Mouse (Mus musculus): ENCODE results near the gene 4930579G24Rik. TPM values are rescaled to one million over a fixed set of nuclear protein-coding genes. Genes with fewer than 3 reads are reported as not detected.
A peak's percentile ranks its signal among the peaks of the same experiment; 100 is the strongest.

4930579G24Rik gene
- 6.1 and 6.4 TPM in 2 replicates for polyA plus RNA-seq (2015; fragmentation: Nextera tagmentation; extraction: Ambion mirVana)

DNA sequence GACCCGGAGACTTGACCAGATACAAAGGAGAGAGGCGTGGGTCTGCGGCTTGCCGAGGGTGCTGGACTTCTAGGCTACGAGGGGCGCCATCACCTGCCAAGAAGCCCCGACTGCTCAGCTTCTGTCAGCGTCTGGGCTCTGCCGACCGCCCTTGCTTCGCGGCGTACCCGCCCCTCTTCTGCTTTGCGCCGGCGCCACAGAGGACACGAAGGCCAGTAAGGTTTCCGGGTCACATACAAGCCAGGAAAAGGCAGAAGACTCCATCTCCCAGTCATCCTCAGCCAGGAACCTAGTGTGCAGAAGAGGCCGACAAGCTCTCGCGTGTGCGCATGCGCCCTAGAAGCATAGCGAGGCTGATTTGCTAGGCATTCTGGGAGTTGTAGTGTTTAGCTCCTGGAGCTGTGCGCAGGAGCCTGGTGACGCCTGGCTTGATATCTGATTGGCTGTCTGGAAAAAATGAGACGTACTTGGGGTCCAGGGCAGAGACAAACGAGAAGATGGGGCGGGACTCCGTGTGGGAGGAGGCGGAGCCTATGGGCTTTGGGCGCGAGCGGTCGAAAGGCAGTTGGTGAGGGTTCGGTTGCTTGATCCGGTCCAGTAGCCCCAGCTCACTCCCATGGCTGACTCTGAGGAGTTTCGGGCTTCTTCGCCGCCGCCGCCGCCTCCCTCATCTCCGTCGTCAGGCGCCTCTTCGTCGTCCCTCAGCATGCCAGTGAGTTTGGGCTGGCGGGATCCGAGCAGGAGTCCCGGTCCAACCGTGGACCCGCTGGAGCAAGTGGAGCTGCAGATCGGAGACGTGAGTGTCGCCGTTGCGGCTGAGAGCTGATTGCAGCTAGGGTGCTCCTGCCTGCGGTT is at the start of gene 4930579G24Rik:
TSS of gene 4930579G24Rik (plus strand) at position 519 of the 855 bp plus-strand sequence.
- peak; percentile 99 for ATAC-seq

DNA sequence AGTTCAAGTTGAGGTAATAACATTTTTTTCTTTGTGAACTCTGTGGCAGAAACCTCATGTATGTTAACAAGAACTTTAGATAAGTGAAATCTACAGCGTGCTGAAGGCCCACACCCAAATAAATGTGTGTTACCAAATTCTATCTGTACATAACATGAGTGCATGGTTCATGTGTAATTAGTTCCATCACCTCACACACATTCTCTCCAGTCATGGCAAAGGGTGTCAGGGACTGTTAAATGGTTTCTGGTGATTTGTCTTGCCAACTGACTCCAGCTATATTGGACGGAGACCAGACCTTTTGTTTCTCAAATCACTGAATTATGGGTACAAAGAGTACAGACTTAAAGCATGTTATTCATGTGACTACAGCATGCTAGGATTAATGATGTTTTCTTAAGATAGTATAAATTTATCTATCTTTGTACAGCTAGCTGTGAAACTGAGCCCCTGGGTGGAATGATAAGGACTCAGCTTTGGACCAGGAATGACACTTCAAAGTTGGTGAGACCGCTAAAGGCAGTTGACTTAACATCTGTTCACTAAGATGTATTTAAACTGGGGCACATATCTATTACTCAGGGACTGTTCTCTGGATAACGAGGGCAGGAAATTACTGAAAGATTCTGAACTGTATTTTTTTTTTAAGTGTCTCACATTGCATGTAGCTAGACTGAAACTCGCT is 48.8 kb upstream of the 4930579G24Rik start:
- no peaks in the 10 kb centered on the region for H3K9me3 ChIP-seq (ENCODE audit: control insufficient read depth, low read length)
- H3K27ac ChIP-seq (ENCODE audit: low read depth, low read length): no peak overlapping the region
- H3K9ac ChIP-seq (ENCODE audit: low read depth, low read length): no peak overlapping the region
- no peak for ATAC-seq
- H3K4me2 ChIP-seq (ENCODE audit: low read length): no peak overlapping the region
- WGBS: 82% methylated on average over 5 of the region's 5 CpGs
- H3K36me3 ChIP-seq (ENCODE audit: control insufficient read depth, insufficient read depth, low read length): no peaks in the 10 kb centered on the region
- H3K27me3 ChIP-seq (replicated peaks; ENCODE audit: control insufficient read depth, insufficient read depth, low read length): no peaks in the 10 kb centered on the region
- peaks cover 4% of the 10 kb centered on the region for H3K4me1 ChIP-seq (ENCODE audit: control insufficient read depth, insufficient read depth, low read depth, low read length)
- H3K4me3 ChIP-seq (ENCODE audit: low read length): no peak overlapping the region

More for the DNA sequence above, at the start of gene 4930579G24Rik:
- H3K4me1 ChIP-seq (ENCODE audit: control insufficient read depth, insufficient read depth, low read depth, low read length): peaks cover 9% of the 10 kb centered on the region; the same call in 1 of the 2 replicates
- peaks cover 15% of the 10 kb centered on the region for H3K36me3 ChIP-seq (ENCODE audit: control insufficient read depth, insufficient read depth, low read length)
- H3K4me3 ChIP-seq (ENCODE audit: low read length): peak within 1 kb of the TSS; percentile 57
- H3K27me3 ChIP-seq (replicated peaks; ENCODE audit: control insufficient read depth, insufficient read depth, low read length): no peaks in the 10 kb centered on the region
- H3K4me2 ChIP-seq (ENCODE audit: low read length): peak within 1 kb of the TSS; percentile 91
- peak within 1 kb of the TSS; percentile 79 for H3K9ac ChIP-seq (ENCODE audit: low read depth, low read length)
- H3K27ac ChIP-seq (ENCODE audit: low read depth, low read length): peak within 1 kb of the TSS; percentile 80
- peaks cover 2% of the 10 kb centered on the region; the same call in 1 of the 2 replicates for H3K9me3 ChIP-seq (ENCODE audit: control insufficient read depth, low read length)
- WGBS: under 1% methylated on average over 60 of the region's 60 CpGs

DNA sequence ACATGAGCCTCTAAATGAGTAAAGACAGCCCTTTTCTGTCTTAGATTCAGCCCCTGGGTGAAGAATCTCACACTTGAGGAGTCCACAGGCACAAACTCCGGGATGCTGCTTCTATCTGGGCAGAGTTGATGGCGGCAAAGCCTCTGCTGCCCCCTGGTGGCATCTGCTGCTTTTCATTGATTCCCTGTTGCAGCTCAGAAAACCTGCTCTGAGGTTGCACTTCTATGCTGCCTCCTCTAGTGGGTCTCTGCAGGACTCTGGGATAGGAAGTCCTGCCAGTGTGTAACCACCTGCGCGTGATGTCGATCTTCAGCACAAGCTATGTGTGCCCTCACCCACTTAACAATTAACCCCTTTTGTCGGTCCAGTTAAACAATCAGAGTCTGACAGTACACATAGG is 42.1 kb upstream of the 4930579G24Rik start:
- H3K4me1 ChIP-seq (ENCODE audit: control insufficient read depth, insufficient read depth, low read depth, low read length): peaks cover 3% of the 10 kb centered on the region
- 5% methylated on average over 6 of the region's 6 CpGs for WGBS
- no peak overlapping the region for H3K9ac ChIP-seq (ENCODE audit: low read depth, low read length)
- no peaks in the 10 kb centered on the region for H3K9me3 ChIP-seq (ENCODE audit: control insufficient read depth, low read length)
- no peaks in the 10 kb centered on the region for H3K36me3 ChIP-seq (ENCODE audit: control insufficient read depth, insufficient read depth, low read length)
- no peak overlapping the region for H3K27ac ChIP-seq (ENCODE audit: low read depth, low read length)
- peak overlapping the region; percentile 7; the same call in 1 of the 2 replicates for H3K4me2 ChIP-seq (ENCODE audit: low read length)
- H3K4me3 ChIP-seq (ENCODE audit: low read length): no peak overlapping the region
- H3K27me3 ChIP-seq (replicated peaks; ENCODE audit: control insufficient read depth, insufficient read depth, low read length): no peaks in the 10 kb centered on the region
- peak; percentile 79 for ATAC-seq

DNA sequence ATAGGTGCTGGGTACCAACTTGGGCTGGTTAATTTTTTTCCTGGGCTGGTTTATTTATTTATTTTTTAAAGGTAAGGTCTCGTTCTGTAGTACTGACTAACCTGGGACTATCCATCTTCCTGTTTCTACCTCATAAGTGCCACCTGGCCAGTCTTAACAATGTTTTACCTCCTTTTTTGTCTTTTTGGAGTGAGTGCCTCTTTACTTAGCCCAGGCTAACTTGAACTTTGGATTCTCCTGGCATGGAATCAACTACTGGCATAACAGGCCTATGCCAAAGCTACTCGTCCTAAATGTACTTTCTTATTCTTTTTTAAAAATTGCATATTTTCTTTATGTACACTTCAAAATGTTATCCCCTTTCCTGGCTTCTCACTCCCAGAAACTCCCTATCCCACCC is 39.2 kb upstream of the 4930579G24Rik start:
- H3K27me3 ChIP-seq (replicated peaks; ENCODE audit: control insufficient read depth, insufficient read depth, low read length): no peaks in the 10 kb centered on the region
- H3K9me3 ChIP-seq (ENCODE audit: control insufficient read depth, low read length): no peaks in the 10 kb centered on the region
- H3K9ac ChIP-seq (ENCODE audit: low read depth, low read length): no peak overlapping the region
- no peak for ATAC-seq
- peaks cover 13% of the 10 kb centered on the region for H3K4me1 ChIP-seq (ENCODE audit: control insufficient read depth, insufficient read depth, low read depth, low read length)
- H3K4me2 ChIP-seq (ENCODE audit: low read length): no peak overlapping the region
- WGBS: 85% methylated on average over 2 of the region's 2 CpGs
- no peak overlapping the region for H3K4me3 ChIP-seq (ENCODE audit: low read length)
- H3K27ac ChIP-seq (ENCODE audit: low read depth, low read length): no peak overlapping the region
- H3K36me3 ChIP-seq (ENCODE audit: control insufficient read depth, insufficient read depth, low read length): 0 out of 2 replicates have a peak, but pooled peaks cover 4% of the 10 kb centered on the region

DNA sequence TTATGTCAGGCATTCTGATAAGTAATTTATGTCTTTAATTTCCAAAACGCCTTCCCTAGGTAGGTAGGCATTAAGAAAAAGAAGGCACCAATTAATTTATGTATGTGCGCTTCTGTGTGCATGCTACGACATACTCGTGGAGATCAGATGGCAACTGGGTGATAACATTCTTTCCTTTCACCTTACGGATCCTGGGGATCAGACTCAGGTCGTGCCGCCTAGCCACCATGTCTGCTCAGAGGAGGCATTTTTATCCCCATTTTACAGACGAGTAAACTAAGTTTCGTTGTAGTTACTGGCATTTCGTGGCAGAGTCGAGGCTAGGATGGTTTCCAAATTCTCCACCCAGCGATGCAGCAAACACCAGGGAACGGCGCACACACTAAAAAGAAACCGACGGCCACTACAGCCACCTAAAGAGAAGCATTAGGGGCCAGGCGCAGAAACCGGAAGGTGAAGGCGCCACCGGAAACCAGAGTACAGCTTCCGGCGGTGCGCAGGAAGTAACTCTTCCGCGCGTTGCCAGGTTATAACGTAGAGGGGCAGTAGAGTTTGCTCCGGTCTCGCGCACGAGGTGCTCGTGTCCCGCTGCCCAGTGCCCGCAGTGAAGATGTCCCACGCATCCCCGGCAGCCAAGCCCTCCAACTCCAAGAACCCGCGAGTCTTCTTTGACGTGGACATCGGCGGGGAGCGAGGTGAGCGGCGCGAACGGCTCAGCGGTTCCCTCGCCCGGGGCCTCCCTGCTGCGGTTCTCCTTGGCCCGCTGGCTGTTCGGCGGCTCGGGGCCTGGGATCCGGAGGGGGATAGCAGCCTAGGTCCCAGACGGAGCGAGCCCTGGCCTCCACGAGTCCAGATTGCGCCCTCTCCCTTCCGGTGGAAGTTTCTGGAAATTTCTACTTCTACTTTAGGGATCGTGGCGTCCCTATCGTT is 37.8 kb upstream of the 4930579G24Rik start, which contains the start of gene Ppid:
TSS of gene Ppid (plus strand) at position 480 of the 930 bp plus-strand sequence.
- no peaks in the 10 kb centered on the region for H3K27me3 ChIP-seq (replicated peaks; ENCODE audit: control insufficient read depth, insufficient read depth, low read length)
- peak; percentile 92 for ATAC-seq
- peak within 1 kb of the TSS; percentile 77 for H3K9ac ChIP-seq (ENCODE audit: low read depth, low read length)
- H3K4me3 ChIP-seq (ENCODE audit: low read length): peak within 1 kb of the TSS; percentile 65
- H3K27ac ChIP-seq (ENCODE audit: low read depth, low read length): peak within 1 kb of the TSS; percentile 74
- WGBS: 3% methylated on average over 63 of the region's 63 CpGs
- H3K4me2 ChIP-seq (ENCODE audit: low read length): peak within 1 kb of the TSS; percentile 83
- no peaks in the 10 kb centered on the region for H3K9me3 ChIP-seq (ENCODE audit: control insufficient read depth, low read length)
- peaks cover 13% of the 10 kb centered on the region for H3K4me1 ChIP-seq (ENCODE audit: control insufficient read depth, insufficient read depth, low read depth, low read length)
- peaks cover 13% of the 10 kb centered on the region for H3K36me3 ChIP-seq (ENCODE audit: control insufficient read depth, insufficient read depth, low read length)

DNA sequence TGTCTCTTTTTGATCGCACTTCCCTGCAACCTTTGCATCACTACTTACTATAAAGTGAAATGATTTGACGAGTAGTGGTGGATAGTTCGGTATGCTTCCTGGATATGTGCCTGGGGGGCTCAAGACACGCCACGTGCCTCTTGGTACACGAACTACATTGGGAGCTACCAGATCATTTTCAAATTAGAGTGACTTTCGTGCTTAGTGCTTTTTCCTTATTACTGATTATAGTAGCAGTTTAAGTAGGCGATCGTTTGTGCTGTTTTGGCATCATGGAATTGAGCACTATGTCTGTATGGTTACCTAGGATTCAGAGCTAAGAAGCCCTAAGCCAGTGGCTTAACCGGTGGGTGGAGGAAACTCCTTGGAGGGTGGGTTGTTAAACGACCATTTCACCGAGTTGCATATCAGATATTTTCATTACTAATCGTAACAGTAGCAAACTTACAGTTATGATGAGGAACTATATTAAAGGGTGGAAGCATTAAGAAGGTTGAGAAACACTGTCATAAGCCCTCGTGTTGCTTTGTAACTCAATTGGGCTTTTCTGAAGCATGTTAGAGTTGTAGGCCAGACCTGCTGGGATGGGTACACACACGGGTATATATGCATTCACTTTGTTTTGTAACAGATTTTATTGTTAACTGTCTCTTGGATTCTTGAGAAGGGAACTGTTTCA is 36.9 kb upstream of the 4930579G24Rik start:
- H3K36me3 ChIP-seq (ENCODE audit: control insufficient read depth, insufficient read depth, low read length): peaks cover 16% of the 10 kb centered on the region
- H3K4me1 ChIP-seq (ENCODE audit: control insufficient read depth, insufficient read depth, low read depth, low read length): peaks cover 13% of the 10 kb centered on the region
- peak overlapping the region; percentile 83 for H3K4me2 ChIP-seq (ENCODE audit: low read length)
- WGBS: 8% methylated on average over 15 of the region's 15 CpGs
- H3K9ac ChIP-seq (ENCODE audit: low read depth, low read length): peak overlapping the region; percentile 77
- 0 out of 2 replicates have a peak, but pooled peaks have one; percentile 1 for ATAC-seq
- H3K4me3 ChIP-seq (ENCODE audit: low read length): peak overlapping the region; percentile 65
- peak overlapping the region; percentile 74 for H3K27ac ChIP-seq (ENCODE audit: low read depth, low read length)
- no peaks in the 10 kb centered on the region for H3K9me3 ChIP-seq (ENCODE audit: control insufficient read depth, low read length)
- H3K27me3 ChIP-seq (replicated peaks; ENCODE audit: control insufficient read depth, insufficient read depth, low read length): no peaks in the 10 kb centered on the region

DNA sequence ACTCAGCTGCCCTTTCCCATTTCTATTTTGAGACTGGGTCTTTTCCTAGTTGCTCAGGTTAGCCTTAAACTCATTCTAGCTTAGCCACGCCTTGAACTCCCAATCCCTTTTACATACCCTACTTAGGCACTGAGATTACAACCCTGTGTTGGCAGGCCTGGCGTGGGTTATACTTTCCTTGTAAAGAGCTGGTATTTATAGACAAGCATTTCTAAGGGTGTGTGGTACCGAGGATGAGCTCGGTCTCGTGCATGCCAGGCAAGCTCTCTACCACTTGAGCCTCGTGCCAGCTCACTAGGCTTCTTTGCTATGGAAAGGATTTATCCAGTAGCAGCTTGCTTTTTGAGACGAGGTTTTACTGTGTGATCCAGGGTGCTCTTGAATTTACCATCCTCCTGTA is 33.4 kb upstream of the 4930579G24Rik start:
- peaks cover 13% of the 10 kb centered on the region for H3K4me1 ChIP-seq (ENCODE audit: control insufficient read depth, insufficient read depth, low read depth, low read length)
- H3K27me3 ChIP-seq (replicated peaks; ENCODE audit: control insufficient read depth, insufficient read depth, low read length): no peaks in the 10 kb centered on the region
- H3K9ac ChIP-seq (ENCODE audit: low read depth, low read length): no peak overlapping the region
- WGBS: 97% methylated on average over 7 of the region's 7 CpGs
- no peak overlapping the region for H3K4me2 ChIP-seq (ENCODE audit: low read length)
- H3K4me3 ChIP-seq (ENCODE audit: low read length): no peak overlapping the region
- no peaks in the 10 kb centered on the region for H3K9me3 ChIP-seq (ENCODE audit: control insufficient read depth, low read length)
- H3K27ac ChIP-seq (ENCODE audit: low read depth, low read length): no peak overlapping the region
- no peak for ATAC-seq
- H3K36me3 ChIP-seq (ENCODE audit: control insufficient read depth, insufficient read depth, low read length): peaks cover 31% of the 10 kb centered on the region

DNA sequence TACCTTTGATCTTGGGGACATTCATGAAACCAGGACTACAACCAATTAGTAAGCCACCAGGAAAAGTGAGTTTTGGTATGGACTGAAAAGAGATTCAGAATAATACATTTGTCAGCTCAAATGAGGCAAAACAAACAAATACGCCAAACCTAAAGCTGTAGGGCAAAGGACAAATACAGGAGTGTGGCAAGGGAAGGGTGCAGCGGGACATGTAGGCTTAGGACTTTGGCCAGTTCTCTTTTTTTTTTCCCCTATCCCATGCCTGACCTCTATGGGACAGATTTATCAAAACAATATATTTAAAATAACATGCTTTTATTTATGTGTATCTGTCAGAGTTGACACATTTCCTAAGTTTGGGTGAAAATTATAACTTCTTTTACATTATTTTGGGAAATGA is 19.0 kb upstream of the 4930579G24Rik start:
- Histone ChIP-seq H3K27me3 (replicated peaks; ENCODE audit: control insufficient read depth, insufficient read depth, low read length) (no peaks in the 10 kb centered on the region), H3K9me3 (ENCODE audit: control insufficient read depth, low read length) (no peaks in the 10 kb centered on the region), H3K4me2 (ENCODE audit: low read length) (no peak overlapping the region), H3K9ac (ENCODE audit: low read depth, low read length) (no peak overlapping the region), H3K4me3 (ENCODE audit: low read length) (no peak overlapping the region), H3K36me3 (ENCODE audit: control insufficient read depth, insufficient read depth, low read length) (peaks cover 36% of the 10 kb centered on the region), H3K4me1 (ENCODE audit: control insufficient read depth, insufficient read depth, low read depth, low read length) (no peaks in the 10 kb centered on the region), H3K27ac (ENCODE audit: low read depth, low read length) (no peak overlapping the region)
- WGBS: 100% methylated on average over 2 of the region's 2 CpGs
- no peak for ATAC-seq
